Mouse (Mus musculus) frontal cortex, adult 2 months (tissue): ENCODE data around the gene Rnf135. TPM values are rescaled to one million over a fixed set of nuclear protein-coding genes. Genes with fewer than 3 reads are reported as not detected.
"Not testable (repeated sequence)": the region's sequence is repeated elsewhere in the genome, so short reads cannot be mapped to it uniquely, and the experiment has no call there.

Experiments used
- DNase-seq, 2 experiments: peaks; one replicate each; pipeline ENCODE4 v3.0.0; 2022; ENCODE audit warnings: low spot score in 1 of 2; ENCODE audit errors: extremely low spot score in 1 of 2
- polyA plus RNA-seq: library from polyadenylated mRNA; depleted of rRNA; stranded (reverse); fragments of >200 nt; gene quantifications from 2 replicates; pipeline ENCODE4 v1.2.3, GENCODE M21; 2012; rRNA removed

Rnf135 gene
- 4.3 and 4.6 TPM in 2 replicates for polyA plus RNA-seq

DNA sequence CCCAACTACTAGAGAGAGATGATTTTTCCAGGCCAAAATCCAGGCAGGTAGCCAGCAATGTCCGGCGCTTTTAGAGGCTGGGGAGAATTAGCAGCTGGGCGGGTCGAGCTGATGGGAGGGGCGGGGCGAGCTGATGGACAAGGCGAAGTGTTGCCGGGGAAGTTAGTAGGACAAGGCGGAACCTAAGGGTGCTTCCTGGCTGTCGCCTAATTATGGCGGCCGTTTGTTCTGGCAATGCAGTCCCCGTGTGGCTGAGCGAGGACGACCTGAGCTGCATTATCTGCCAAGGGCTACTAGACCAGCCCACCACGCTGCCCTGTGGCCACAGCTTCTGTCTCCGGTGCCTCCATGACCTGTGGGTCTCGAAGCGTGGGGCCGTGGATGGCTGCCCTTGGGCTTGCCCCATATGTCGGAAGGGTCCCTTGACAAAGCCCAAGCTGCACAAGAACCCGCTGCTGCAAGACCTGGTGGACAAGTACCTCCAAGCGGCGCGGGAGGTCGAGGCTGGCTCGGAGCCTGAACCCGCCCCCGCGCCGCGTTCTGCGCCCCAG is at the start of gene Rnf135:
Gene Rnf135, plus strand, starts transcription at position 147 of the 551 bp plus-strand sequence.
- DNase-seq, result peak; percentile 72 to 81

GRCm38 (mm10) chr11:80134744-80135143 is 48.9 kb upstream of the Rnf135 start:
- DNase-seq, result no peak

GRCm38 (mm10) chr11:80135954-80136683 is 47.5 kb upstream of the Rnf135 start:
- DNase-seq, result no peak

DNA sequence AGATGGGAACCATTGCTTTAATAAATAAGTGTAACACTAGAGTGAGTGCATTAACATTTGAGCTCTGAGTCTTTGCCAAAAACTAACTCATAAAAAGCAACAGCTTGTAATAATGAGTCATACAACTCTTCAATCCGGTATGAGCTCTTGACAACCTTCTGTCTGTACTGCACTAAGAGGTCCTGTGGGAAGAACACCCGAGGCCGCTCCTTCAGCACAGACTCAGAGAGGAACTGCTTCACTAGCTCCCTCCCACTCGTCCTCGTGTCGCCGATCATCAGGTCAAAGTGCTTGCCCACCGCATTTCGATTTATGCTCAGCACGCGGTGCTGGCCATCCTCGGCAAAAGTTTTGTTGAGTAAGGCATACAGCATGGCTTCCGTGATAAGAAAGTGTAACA is 46.9 kb upstream of the Rnf135 start:
- peak in 1 of 2 experiments; percentile 12 for DNase-seq

DNA sequence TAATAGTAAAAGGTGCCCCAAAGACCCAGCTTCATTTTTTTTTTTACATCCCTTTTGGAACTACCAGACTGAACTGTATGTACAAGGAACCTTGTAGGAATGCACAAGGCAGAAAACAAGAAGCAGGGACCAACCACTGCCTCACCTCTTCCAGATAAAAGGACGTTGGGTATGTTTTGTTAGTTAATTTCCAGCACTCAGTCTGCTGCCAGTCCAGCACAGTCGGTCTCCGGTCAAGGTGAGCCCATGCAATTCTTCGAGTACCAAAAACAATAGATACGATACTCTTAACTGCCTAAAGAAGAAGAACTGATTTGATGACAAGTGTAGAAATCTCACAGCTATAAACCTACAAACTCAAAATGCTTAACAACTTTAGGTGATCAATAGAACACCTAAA is 45.9 kb upstream of the Rnf135 start:
- DNase-seq, result no peak

- DNase-seq, result peak; percentile 58 to 87
These were observed 41.7 kb upstream of the Rnf135 start, which contains the start of gene Tefm for GRCm38 (mm10) chr11:80141825-80142521. Gene Tefm, minus strand, starts transcription at chr11:80142175.

- no peak for DNase-seq
These were observed 40.8 kb upstream of the Rnf135 start for GRCm38 (mm10) chr11:80142872-80143271.

- no peak for DNase-seq
These were observed 37.8 kb upstream of the Rnf135 start for GRCm38 (mm10) chr11:80145787-80146275.

GRCm38 (mm10) chr11:80147748-80148147 is 35.9 kb upstream of the Rnf135 start:
- DNase-seq, result no peak

DNA sequence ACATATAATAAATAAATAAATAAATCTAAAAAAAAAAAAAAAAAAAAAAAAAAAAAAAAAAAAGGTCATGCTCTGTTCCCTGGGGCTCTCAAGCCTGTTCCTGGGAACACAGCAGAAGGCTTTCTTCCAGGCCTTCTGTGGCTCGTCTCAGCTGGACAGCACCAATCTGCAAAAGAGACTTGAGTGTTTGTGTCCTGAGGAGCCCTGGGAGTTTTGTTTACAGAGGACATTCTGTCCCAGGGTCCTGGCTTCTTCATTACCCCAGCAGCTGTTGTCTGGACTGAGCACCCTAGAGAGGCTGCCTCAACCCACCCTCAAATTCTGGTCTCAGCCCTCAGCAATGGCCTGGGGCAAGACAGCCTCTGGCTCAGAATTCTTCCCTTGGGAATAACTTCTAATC is 35.3 kb upstream of the Rnf135 start:
- no peak for DNase-seq

DNA sequence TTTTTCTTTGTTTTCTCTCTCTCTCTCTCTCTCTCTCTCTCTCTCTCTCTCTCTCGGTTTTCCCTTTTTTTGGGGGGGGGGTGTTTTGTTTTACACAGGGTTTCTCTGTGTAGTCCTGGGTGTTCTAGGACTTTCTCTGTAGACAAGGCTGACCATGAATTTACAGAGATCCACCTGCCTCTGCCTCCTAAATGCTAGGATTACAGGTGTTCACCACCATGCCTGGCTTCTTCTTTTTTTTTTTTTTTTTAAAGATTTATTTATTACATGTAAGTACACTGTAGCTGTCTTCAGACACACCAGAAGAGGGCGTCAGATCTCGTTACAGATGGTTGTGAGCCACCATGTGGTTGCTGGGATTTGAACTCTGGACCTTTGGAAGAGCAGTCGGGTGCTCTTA is 34.7 kb upstream of the Rnf135 start:
- not testable (repeated sequence) for DNase-seq

DNA sequence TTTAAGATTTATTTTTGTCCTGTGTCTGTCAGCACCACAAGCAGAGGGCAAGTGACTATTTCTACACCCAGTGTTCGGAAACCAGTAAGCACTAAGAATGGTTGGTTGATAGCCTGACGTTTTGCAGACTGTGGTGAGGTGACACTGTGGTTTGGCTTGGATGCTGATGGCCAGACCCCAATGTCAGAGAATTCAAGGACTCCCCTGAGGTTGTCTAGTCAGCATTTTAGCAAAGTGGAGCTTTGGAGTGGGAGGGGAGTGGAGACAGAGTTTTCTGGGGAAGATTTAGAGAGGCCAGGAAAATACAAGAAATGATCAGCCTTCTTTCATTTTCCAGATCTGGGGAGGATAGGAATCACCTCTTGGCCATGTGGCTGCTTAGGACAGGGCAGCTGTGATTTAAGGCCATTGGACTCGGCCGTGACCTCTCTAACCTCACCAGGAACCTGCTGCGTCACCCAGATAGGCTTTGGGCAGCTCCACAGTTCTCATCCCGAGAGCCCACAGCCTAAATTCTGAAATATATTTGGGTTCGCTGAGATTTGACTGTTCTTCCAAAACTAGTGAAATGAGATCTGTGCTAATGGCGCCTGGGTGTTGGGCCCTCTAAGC is 34.1 kb upstream of the Rnf135 start:
- DNase-seq, result no peak

DNA sequence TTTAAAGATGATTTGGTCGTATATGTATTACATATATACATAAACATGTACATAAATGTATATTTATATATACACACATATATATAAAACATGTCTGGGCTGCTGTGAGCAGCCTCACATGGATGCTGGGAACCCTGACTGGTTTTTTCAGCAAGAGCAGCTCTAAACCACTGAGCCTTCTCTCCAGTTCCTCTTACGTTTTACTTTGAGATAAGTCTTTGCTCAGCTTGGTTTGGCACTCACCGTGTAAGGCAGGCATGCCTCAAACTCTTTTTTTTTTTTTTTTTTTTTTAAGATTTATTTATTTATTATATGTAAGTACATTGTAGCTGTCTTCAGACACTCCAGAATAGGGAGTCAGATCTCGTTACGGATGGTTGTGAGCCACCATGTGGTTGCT is 33.1 kb upstream of the Rnf135 start:
- no peak for DNase-seq

GRCm38 (mm10) chr11:80151541-80151940 is 32.1 kb upstream of the Rnf135 start:
- no peak for DNase-seq

DNA sequence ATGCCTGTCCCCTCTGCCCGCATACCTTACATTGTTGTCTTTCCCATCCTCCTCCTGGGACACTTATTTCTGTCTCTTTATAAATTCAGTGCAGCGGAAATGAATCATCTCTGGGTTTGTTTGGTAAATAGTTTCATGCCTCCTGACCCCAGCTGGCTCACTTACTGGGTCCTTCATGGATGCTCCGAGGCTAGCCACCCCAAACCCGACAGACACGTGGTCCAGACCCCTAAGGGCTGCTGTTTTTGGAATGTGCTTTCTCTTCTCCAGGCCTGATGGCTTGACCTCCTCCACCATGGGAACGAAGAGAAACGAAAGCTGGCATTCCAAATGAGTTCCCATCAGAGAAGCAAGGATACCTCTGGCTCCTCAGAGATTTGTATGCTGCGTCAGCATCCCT is 31.3 kb upstream of the Rnf135 start:
- no peak for DNase-seq

GRCm38 (mm10) chr11:80153857-80154495 is 29.7 kb upstream of the Rnf135 start, which contains the start of gene Adap2:
Gene Adap2, plus strand, starts transcription at chr11:80154105.
- DNase-seq, result peak; percentile 41 to 59

GRCm38 (mm10) chr11:80154501-80154900 is 29.1 kb upstream of the Rnf135 start:
- no peak for DNase-seq

GRCm38 (mm10) chr11:80155541-80155940 is 28.1 kb upstream of the Rnf135 start:
- DNase-seq, result no peak

- DNase-seq, result no peak
These were observed 27.7 kb upstream of the Rnf135 start for GRCm38 (mm10) chr11:80155961-80156360.

DNA sequence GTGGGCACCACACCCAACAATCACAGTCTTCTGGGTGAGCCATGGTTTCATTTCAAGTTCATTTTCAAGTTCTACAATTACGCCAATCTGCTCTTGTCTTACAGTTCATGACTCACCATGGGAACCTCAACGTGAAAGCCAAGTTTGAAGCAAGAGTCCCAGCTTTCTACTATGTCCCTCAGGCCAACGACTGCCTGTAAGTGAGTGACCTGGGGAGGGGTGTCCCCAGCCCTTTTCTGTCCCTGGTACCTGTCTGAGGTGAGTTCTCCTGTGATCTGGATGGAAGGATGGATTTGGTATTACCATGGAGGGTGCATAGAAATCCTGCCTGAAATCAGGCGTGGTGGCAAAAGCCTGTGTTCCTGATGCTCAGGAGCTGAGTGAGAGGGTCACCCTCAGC is 26.8 kb upstream of the Rnf135 start:
- no peak for DNase-seq

DNA sequence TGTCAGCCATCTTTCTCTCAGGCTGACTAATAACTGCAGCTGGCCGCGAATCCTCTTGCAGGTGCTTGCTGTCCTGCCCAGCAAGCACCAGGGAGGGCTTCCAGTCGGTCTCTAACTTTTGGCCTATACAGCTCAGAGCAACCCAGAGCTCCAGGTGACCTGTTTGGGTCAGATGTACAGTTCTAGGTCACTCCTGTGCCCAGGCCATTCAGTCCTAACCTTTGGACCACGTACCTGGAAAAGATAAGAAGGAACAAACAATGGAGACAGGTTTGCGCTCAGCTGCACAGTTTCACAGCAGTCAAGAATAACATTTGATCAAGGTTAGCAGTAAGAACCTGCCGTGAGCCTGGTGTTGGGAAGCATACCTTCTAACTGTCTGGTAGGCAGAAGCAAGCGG is 24.6 kb upstream of the Rnf135 start:
- DNase-seq, result no peak
